Mouse (Mus musculus): ENCODE results near the gene Mdh1b. TPM values are rescaled to one million over a fixed set of nuclear protein-coding genes. Genes with fewer than 3 reads are reported as not detected.
A peak's percentile ranks its signal among the peaks of the same experiment; 100 is the strongest.

The Mdh1b gene
- total RNA-seq, 2 experiments from 2014 or later, result 0.77 to 0.81 TPM

DNA sequence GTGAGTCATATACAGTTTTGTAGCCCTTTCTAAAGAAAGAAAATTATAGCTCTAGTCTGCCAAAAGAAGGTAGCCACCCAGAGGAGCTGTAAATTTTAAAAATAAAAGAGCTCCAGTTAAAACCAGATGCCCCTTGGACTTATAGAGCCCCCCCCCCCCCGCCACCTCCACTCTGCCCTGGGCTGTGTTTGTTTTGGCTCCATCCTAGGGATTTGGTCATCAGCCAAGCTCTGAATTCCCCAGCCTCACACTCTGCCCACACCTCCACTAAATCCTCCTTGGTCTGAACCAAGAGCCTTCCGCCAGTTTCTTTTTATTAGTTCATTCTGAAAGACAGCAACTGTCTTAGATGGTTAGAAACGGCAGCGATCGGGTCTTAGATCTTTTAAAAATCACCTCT is 24.4 kb downstream of the Mdh1b start:
- no peak for DNase-seq (ENCODE audit: low spot score in 2 of 2)
- Histone ChIP-seq H3K4me3 (no peak overlapping the region), H3K27ac (no peak overlapping the region)
- TF ChIP-seq CTCF (conservative IDR thresholded peaks at IDR 0.05), result no peak

GRCm38 (mm10) chr1:63696861-63697260 is 33.3 kb downstream of the Mdh1b start:
- DNase-seq (ENCODE audit: low spot score in 2 of 2), result no peak
- no peak for TF ChIP-seq CTCF (conservative IDR thresholded peaks at IDR 0.05)
- Histone ChIP-seq H3K4me3 (no peak overlapping the region), H3K27ac (no peak overlapping the region)

GRCm38 (mm10) chr1:63686827-63687226 is 43.3 kb downstream of the Mdh1b start, which contains the start of gene Dytn:
Gene Dytn, minus strand, starts transcription at chr1:63686927.
- TF ChIP-seq CTCF (conservative IDR thresholded peaks at IDR 0.05), result no peak
- Histone ChIP-seq H3K4me3 (no peak within 1 kb of the TSS), H3K27ac (no peak within 1 kb of the TSS)
- DNase-seq (ENCODE audit: low spot score in 2 of 2), result no peak

DNA sequence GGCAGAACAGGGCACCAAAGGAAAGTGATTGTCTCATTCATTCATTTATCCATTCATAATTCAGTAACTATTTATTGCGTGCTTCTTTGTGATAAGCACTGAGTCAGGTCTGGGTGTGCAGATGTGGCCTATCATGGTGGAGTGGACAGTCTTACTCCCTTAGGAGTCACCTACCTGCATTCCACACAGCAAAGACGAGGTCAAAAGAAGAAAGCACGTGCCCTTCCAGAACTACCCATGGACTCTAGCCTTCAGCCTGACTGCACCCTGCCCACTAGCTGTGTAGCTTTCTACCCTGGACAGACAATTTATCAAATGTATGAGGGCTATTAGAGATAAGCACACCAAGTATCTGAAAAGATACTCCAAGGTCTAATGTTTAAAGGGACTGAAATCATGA is 54.1 kb downstream of the Mdh1b start:
- no peak for DNase-seq (ENCODE audit: low spot score in 2 of 2)
- no peak overlapping the region for H3K27ac ChIP-seq
- TF ChIP-seq CTCF (conservative IDR thresholded peaks at IDR 0.05), result no peak
- H3K4me3 ChIP-seq, result no peak overlapping the region

DNA sequence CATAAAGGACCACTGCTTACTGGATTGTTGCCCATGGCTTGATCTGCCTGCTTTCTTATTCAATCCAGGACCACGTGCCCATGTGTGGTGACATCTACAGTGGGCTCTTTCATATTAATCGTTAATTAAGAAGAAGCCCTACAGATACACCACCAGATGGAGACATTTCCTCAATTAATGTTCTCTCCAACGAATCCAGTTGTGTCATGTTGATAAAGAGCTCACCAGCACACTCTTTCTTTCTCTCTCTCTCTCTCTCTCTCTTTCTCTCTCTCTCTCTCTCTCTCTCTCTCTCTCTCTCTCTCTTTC is 61.3 kb downstream of the Mdh1b start:
- peak; percentile 33 to 66 for DNase-seq (ENCODE audit: low spot score in 2 of 2)
- peak overlapping the region; percentile 55 for H3K27ac ChIP-seq
- H3K4me3 ChIP-seq, result peak overlapping the region; percentile 16
- TF ChIP-seq CTCF (conservative IDR thresholded peaks at IDR 0.05), result peak; percentile 73

DNA sequence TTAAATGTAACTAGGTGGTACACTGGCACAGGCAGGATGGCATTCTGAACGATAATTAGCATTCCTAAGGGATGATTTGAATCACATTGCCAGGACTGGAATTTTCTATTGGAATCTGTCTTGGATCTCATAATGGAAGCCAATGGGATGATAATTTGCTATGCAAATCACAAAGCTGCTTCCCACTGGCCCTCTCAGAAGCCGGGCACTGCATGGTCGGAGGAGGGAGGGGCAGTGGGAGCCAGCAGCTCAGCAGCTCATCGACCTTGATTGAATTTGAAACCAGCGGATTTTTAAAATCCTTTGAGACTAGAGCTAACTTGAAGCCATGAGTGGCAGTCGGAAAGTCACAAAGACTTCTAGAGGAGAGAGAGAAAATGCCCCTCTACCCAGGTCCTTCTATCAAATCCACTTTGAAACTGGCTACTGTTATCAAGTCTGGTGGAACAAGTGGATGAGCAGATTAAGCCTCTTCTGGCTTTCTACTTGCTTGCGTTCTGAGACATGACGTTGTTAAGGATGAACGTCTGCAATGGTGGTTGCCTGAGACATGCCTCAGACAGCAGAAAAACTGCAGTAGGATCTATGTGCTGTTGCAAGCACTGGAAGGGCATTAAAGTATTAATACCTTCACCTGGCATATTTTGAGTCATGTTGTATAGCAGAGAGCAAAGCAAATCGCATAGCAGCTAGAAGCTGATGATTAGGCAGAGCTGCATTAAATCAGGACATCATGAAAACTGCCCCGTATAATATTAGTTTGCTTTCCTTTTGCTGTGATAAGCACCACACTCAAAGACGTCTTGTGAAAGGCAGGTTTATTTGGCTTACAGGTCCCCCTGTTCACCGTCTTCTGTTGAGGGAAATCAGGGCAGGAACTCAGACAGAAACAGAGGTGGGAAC is 61.9 kb downstream of the Mdh1b start:
- H3K27ac ChIP-seq, result peak overlapping the region; percentile 55

GRCm38 (mm10) chr1:63667201-63667948 is 62.7 kb downstream of the Mdh1b start:
- DNase-seq (ENCODE audit: low spot score in 2 of 2), result no peak
- TF ChIP-seq CTCF (conservative IDR thresholded peaks at IDR 0.05), result no peak
- no peak overlapping the region for H3K4me3 ChIP-seq
- 0 out of 2 replicates have a peak overlapping the region, but pooled peaks have one; percentile 55 for H3K27ac ChIP-seq

More for the DNA sequence above, 61.9 kb downstream of the Mdh1b start:
- TF ChIP-seq CTCF (conservative IDR thresholded peaks at IDR 0.05), result no peak
- H3K4me3 ChIP-seq, result peak overlapping the region; percentile 16
- no peak for DNase-seq (ENCODE audit: low spot score in 2 of 2)

DNA sequence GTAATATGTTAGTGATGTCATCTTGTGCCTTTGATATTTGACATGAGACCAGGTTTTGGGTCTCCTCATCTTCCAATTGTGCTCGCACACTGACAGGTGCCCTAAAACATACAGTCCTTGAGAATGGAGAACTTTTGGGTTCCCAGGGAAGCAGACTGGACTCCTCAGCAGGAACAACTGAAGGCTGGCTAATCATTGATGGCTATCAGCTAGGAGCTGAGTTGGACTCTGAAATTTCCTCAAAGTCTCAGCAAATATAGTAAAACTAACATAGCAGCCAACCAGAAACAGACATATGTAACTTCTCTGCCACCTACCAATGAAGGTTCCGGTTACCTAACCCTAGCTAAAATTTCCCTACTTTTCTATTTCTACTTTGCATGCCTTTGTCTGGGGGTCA is 64.0 kb downstream of the Mdh1b start:
- H3K4me3 ChIP-seq, result no peak overlapping the region
- TF ChIP-seq CTCF (conservative IDR thresholded peaks at IDR 0.05), result no peak

DNA sequence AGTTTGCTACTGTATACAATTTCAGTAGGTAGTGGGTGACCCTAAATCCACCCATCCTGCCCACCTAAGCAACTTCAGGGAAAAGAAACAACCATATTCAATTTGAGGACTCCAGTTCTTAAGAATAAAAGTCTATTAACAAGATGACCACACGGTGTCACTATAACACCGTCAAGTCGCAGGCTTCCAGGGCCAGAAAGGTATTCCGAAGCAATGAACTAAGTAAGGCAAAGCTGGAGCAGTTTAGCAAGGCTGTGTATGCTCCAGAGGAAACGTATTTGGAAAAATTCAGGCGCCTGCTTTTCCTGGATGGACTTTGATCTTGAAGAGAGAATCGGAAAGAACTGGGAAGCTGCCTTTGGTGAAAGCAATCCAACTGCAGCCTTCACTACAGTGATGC is 70.5 kb downstream of the Mdh1b start:
- peak; percentile 84 for TF ChIP-seq CTCF (conservative IDR thresholded peaks at IDR 0.05)
- Histone ChIP-seq H3K4me3 (no peak overlapping the region), H3K27ac (no peak overlapping the region)
- peak; percentile 38 to 60 for DNase-seq (ENCODE audit: low spot score in 2 of 2)

More for the DNA sequence above, 64.0 kb downstream of the Mdh1b start:
- no peak overlapping the region for H3K27ac ChIP-seq
- no peak for DNase-seq (ENCODE audit: low spot score in 2 of 2)

GRCm38 (mm10) chr1:63658016-63658415 is 72.1 kb downstream of the Mdh1b start:
- peak; percentile 42 to 62 for DNase-seq (ENCODE audit: low spot score in 2 of 2)
- Histone ChIP-seq H3K27ac (no peak overlapping the region), H3K4me3 (no peak overlapping the region)
- TF ChIP-seq CTCF (conservative IDR thresholded peaks at IDR 0.05), result peak; percentile 94

Other genes with a start within 250 kb of the Mdh1b start
- not detected for gene Gm39653, start 114.3 kb downstream of the Mdh1b start, total RNA-seq (2021)
- not detected for gene Dytn, start 43.4 kb downstream of the Mdh1b start, total RNA-seq (2021)
- gene Fastkd2, start 296 bp upstream of the Mdh1b start, total RNA-seq (2021), result 10 to 100 TPM; 17.3 to 24.7 TPM
- not detected for gene 4933402D24Rik, start 38.9 kb upstream of the Mdh1b start, total RNA-seq (2021)

Data from layer of hippocampus, adult 2 months (tissue).